ENCODE assay signal across 10 mouse cellular contexts in the genomic region with DNA sequence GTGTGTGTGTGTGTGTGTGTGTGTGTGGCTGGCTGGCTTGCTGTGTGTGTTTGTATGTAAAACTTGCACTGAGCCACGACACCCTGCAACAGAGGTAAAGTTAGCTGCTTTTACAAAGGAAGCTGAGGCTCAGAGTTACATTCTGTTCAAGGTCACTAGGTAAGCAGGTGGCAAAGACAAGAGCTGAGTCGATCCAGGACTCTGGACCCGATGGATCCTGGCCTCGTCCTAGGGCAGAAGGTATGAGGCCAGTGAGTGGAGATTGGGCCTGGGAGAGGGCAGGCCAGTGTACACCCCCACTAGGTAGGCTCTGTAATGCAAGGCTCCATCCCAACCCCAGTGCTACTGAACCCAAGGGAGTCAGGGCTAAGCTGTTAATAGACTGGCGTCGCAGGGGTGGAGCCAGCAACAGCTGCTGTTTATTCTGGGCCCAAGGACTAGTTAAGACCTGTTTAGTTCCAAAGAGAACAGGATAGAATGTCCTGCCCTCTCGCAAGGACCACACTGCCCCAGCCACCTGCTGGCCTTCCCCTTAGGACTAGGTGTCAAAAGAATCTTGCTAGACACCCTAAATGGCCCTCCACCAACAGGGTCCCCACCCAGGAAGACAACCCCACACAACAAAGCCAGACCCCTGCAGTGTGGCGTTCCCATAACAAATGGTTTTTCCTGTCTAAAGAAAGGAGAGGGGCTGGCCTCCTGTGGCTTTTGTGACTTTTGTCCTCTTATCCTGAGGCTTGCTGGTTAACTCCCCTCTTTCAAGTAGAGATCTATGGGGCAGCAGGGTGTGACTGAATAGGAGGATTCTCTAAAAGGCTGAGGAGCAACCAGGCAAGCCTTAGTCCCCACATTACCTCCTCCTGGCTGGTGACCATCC. TPM values are rescaled to one million over a fixed set of nuclear protein-coding genes. Genes with fewer than 3 reads are reported as not detected.
A peak's percentile ranks its signal among the peaks of the same experiment; 100 is the strongest.
DNase-seq lines count a peak whose midpoint lies in the region; ATAC-seq and TF ChIP-seq lines count a peak whose summit lies in the region.
"Had no signal": no experiment of that assay in that cellular context is flagged by ENCODE, and none has a peak within 500 bp of the region (broad histone marks: within the 10 kb centered on the region; RNA-seq: fewer than 3 reads in every experiment).

No protein-coding gene starts in this region.

- H3K9ac ChIP-seq in heart, adult 2 months (ENCODE audit: low read depth, low read length): no peak overlapping the region
- H3K9ac ChIP-seq in limb, embryonic 11.5 days (ENCODE audit: low read length): no peak overlapping the region

- TF ChIP-seq POLR2A in heart, adult 2 months (IDR thresholded peaks at IDR 0.05; ENCODE audit: insufficient read depth, low read depth, low read length): peak; percentile 48; the same call in 1 of the 2 replicates
- peak; percentile 8; the same call in 1 of the 2 replicates for TF ChIP-seq POLR2A in spleen, adult 2 months (IDR thresholded peaks at IDR 0.05; ENCODE audit: low read depth, low read length)

- peak; percentile 17; the same call in 1 of the 2 replicates for TF ChIP-seq CTCF in heart, adult 2 months (IDR thresholded peaks at IDR 0.05)
- TF ChIP-seq CTCF in spleen, adult 2 months (IDR thresholded peaks at IDR 0.05; ENCODE audit: extremely low read depth, insufficient read depth, insufficient read length, insufficient replicate concordance): no peak

- peaks cover 74% of the 10 kb centered on the region for H3K4me1 ChIP-seq in heart, adult 2 months (ENCODE audit: control insufficient read depth, insufficient read depth, low read length)
- H3K4me1 ChIP-seq in spleen, adult 2 months (ENCODE audit: control insufficient read depth, insufficient read depth, insufficient read length): peaks cover 83% of the 10 kb centered on the region
- H3K4me1 ChIP-seq in limb, embryonic 11.5 days (ENCODE audit: control insufficient read depth, insufficient read depth, low read length): peaks cover 32% of the 10 kb centered on the region

- ATAC-seq in limb, embryonic 11.5 days (ENCODE audit: insufficient number of reproducible peaks, low FRiP score, low TSS enrichment, low read depth): peak; percentile 45

- no peaks in the 10 kb centered on the region for H3K9me3 ChIP-seq in limb, embryonic 11.5 days (ENCODE audit: control insufficient read depth, low read length)
- H3K9me3 ChIP-seq: G1E had no signal

- WGBS in heart, adult 2 months: 30% methylated on average over 8 of the region's 8 CpGs
- 36% methylated on average over 8 of the region's 8 CpGs for WGBS in spleen, adult 2 months
- 37% methylated on average over 8 of the region's 8 CpGs for WGBS in limb, embryonic 11.5 days

- peak in 1 of 2 experiments; percentile 60 for DNase-seq in heart, adult 2 months
- no peak for DNase-seq in heart, postnatal 4 days
- DNase-seq in spleen, adult 2 months (ENCODE audit: low read depth in 1 of 2, low spot score in 2 of 2): peak in 1 of 2 experiments; percentile 41
- no peak for DNase-seq in spleen, postnatal 4 days (ENCODE audit: low spot score in 2 of 2)
- DNase-seq in limb, embryonic 11.5 days (ENCODE audit: low spot score): no peak
- peak; percentile 45 for DNase-seq in thymus, postnatal 4 days
- no peak for DNase-seq in cerebellum, postnatal 10 days
- DNase-seq in cerebellum, postnatal 25 days: no peak
- DNase-seq: cerebellum, adult 18-20 months had no signal

- H3K4me3 ChIP-seq in heart, adult 2 months: no peak overlapping the region
- H3K4me3 ChIP-seq in spleen, adult 2 months (ENCODE audit: extremely low read depth, insufficient read depth, insufficient read length): peak overlapping the region; percentile 14; the same call in 1 of the 2 replicates
- H3K4me3 ChIP-seq in limb, embryonic 11.5 days (ENCODE audit: low read depth, low read length): no peak overlapping the region

- peak; percentile 68; the same call in 1 of the 2 replicates for TF ChIP-seq EP300 in heart, adult 2 months (IDR thresholded peaks at IDR 0.05; ENCODE audit: insufficient read depth, low read depth, low read length)

- no peaks in the 10 kb centered on the region for H3K79me2 ChIP-seq in heart, adult 2 months (replicated peaks; ENCODE audit: control insufficient read depth, insufficient read depth, low read length)

- H3K36me3 ChIP-seq in heart, adult 2 months (ENCODE audit: control insufficient read depth, insufficient read depth, low read length): peaks cover 22% of the 10 kb centered on the region
- no peaks in the 10 kb centered on the region for H3K36me3 ChIP-seq in spleen, adult 2 months (ENCODE audit: control insufficient read depth, insufficient read depth, low read length)
- no peaks in the 10 kb centered on the region; the same call in 1 of the 2 replicates for H3K36me3 ChIP-seq in limb, embryonic 11.5 days (ENCODE audit: control insufficient read depth, insufficient read depth, low read length)
- H3K36me3 ChIP-seq: G1E had no signal

- no peaks in the 10 kb centered on the region for H3K27me3 ChIP-seq in heart, adult 2 months (ENCODE audit: control insufficient read depth, insufficient read depth, low read length)
- no peaks in the 10 kb centered on the region for H3K27me3 ChIP-seq in spleen, adult 2 months (ENCODE audit: control insufficient read depth, insufficient read depth, low read length)
- no peaks in the 10 kb centered on the region for H3K27me3 ChIP-seq in limb, embryonic 11.5 days (ENCODE audit: control insufficient read depth, insufficient read depth, low read length)

- H3K27ac ChIP-seq in heart, adult 2 months: peak overlapping the region; percentile 96
- H3K27ac ChIP-seq in spleen, adult 2 months (ENCODE audit: insufficient read depth, low read length): peak overlapping the region; percentile 97
- H3K27ac ChIP-seq in limb, embryonic 11.5 days (replicated peaks; ENCODE audit: low read depth, low read length): no peak overlapping the region

- intact Hi-C loops in heart, adult 2 months (cut with DNase I): no loop called here

- H3K4me2 ChIP-seq in limb, embryonic 11.5 days (ENCODE audit: low read depth, severe bottlenecking): no peak overlapping the region

RNA-seq across cellular contexts. Expression of gene Sh3pxd2a, which starts 13.7 kb away (rescaled TPM):
- total RNA-seq in heart, adult 2 months (2021): 10 to 100 TPM; 52.3 to 53.2 TPM
- 36.1 and 40.3 TPM in 2 replicates for polyA plus RNA-seq in heart, adult 2 months (2012; rRNA removed)
- 10 to 100 TPM; 91.0 to 95.1 TPM for total RNA-seq in heart, postnatal 4 days (2021)
- 12.1 and 13.1 TPM in 2 replicates for polyA plus RNA-seq in spleen, adult 2 months (2012; rRNA removed)
- 8.9 and 10.4 TPM in 2 replicates for polyA plus RNA-seq in limb, embryonic 11.5 days (2014; fragmentation: Nextera tagmentation; extraction: Ambion mirVana)
- polyA plus RNA-seq: G1E had no signal
